Mouse (Mus musculus): ENCODE measurements around the gene Nf2. TPM values are rescaled to one million over a fixed set of nuclear protein-coding genes. Genes with fewer than 3 reads are reported as not detected.

Gene Nf2
- polyA plus RNA-seq, 1 experiment from 2014 or later, result 44.9 TPM

DNA sequence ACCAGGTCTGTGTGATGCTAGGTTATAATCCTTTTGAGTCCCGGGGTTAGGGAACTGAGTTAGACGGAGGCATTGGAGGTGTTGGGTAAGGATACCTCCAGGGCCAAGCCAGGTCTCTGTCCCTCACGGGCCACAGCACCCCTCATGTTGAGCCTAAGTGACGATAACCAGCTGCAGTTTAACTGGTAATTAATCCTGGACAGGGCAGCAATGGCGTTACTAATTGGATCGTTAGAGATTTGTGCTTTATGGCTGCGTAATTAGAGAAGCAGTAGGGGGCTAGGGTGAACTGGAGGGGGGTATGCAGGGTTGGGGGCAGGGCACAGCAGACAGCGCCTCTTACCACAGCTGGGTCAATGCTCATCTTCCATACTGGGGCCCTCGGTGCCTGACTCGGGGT, 96.5 kb downstream of the Nf2 start:
- no peaks in the 10 kb centered on the region for H3K9me3 ChIP-seq (replicated peaks; ENCODE audit: control insufficient read depth, low read length)
- H3K9ac ChIP-seq (ENCODE audit: low read length), result no peak overlapping the region
- DNase-seq (ENCODE audit: low spot score) (no peak), ATAC-seq (no peak)
- 6% methylated on average over 10 of the region's 10 CpGs for WGBS
- H3K36me3 ChIP-seq (ENCODE audit: control insufficient read depth, insufficient read depth, low read length), result no peaks in the 10 kb centered on the region
- H3K27me3 ChIP-seq (replicated peaks; ENCODE audit: control insufficient read depth, insufficient read depth, low read length), result peaks cover 16% of the 10 kb centered on the region
- peaks cover 6% of the 10 kb centered on the region; the same call in 1 of the 2 replicates for H3K4me1 ChIP-seq (ENCODE audit: control insufficient read depth, insufficient read depth, low read length)
- H3K27ac ChIP-seq (ENCODE audit: low read depth, low read length), result no peak overlapping the region
- H3K4me3 ChIP-seq (ENCODE audit: low read depth, low read length), result no peak overlapping the region
- H3K4me2 ChIP-seq (ENCODE audit: low read length), result no peak overlapping the region

DNA sequence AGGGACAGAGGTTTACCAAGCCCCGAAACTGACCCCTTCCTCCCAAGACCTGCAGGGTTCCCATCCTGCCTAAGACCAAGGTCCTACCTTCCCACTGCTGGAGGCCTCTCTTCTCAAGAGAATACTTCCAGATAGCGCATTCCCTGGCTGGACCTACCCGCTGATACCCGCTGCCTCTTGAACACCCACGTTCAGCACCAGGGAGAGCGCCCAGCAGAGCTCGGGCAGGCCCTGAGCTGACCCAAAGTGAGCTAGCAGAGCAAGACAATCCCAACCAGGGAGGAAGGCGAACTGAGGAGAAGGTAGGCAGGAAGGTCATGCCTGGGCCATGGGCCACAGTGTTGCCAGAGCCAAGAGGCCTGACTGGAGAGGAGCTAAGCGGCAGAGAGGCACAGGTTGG, 99.1 kb downstream of the Nf2 start:
- DNase-seq (ENCODE audit: low spot score) (no peak), ATAC-seq (no peak)
- H3K9me3 ChIP-seq (replicated peaks; ENCODE audit: control insufficient read depth, low read length), result no peaks in the 10 kb centered on the region
- peaks cover 9% of the 10 kb centered on the region; the same call in 1 of the 2 replicates for H3K4me1 ChIP-seq (ENCODE audit: control insufficient read depth, insufficient read depth, low read length)
- H3K36me3 ChIP-seq (ENCODE audit: control insufficient read depth, insufficient read depth, low read length), result no peaks in the 10 kb centered on the region
- no peak overlapping the region for H3K9ac ChIP-seq (ENCODE audit: low read length)
- H3K4me2 ChIP-seq (ENCODE audit: low read length), result no peak overlapping the region
- WGBS, result 10% methylated on average over 9 of the region's 9 CpGs
- no peak overlapping the region for H3K4me3 ChIP-seq (ENCODE audit: low read depth, low read length)
- H3K27ac ChIP-seq (ENCODE audit: low read depth, low read length), result no peak overlapping the region
- H3K27me3 ChIP-seq (replicated peaks; ENCODE audit: control insufficient read depth, insufficient read depth, low read length), result peaks cover 40% of the 10 kb centered on the region

DNA sequence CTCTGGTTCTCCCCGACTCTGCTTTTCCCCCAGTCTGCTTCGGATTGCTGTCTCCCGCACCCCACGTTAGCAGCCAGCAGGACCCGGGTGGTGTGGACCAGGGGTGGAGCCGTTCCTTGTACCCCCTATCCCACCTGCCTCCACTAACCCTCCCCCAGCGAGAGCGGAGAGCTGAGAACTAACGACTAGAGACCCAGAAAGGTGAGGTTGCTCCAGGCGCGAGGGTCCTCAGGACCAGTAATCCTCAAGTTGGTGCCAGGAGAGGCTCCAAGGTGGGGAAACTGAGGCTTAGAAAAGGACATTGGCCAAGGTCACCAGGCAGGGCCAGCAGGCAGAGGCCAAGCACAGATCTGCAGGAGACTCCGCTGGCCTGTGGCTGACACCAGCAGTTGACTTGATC, 102.1 kb downstream of the Nf2 start:
- Histone ChIP-seq H3K9ac (ENCODE audit: low read length) (peak overlapping the region; percentile 61; the same call in 1 of the 2 replicates), H3K4me2 (ENCODE audit: low read length) (peak overlapping the region; percentile 100), H3K27ac (ENCODE audit: low read depth, low read length) (no peak overlapping the region), H3K27me3 (replicated peaks; ENCODE audit: control insufficient read depth, insufficient read depth, low read length) (peaks cover 53% of the 10 kb centered on the region), H3K4me3 (ENCODE audit: low read depth, low read length) (peak overlapping the region; percentile 55), H3K4me1 (ENCODE audit: control insufficient read depth, insufficient read depth, low read length) (peaks cover 7% of the 10 kb centered on the region; the same call in 1 of the 2 replicates), H3K36me3 (ENCODE audit: control insufficient read depth, insufficient read depth, low read length) (no peaks in the 10 kb centered on the region), H3K9me3 (replicated peaks; ENCODE audit: control insufficient read depth, low read length) (no peaks in the 10 kb centered on the region)
- DNase-seq (ENCODE audit: low spot score) (no peak), ATAC-seq (peak; percentile 19; the same call in 1 of the 2 replicates)
- 3% methylated on average over 12 of the region's 12 CpGs for WGBS

DNA sequence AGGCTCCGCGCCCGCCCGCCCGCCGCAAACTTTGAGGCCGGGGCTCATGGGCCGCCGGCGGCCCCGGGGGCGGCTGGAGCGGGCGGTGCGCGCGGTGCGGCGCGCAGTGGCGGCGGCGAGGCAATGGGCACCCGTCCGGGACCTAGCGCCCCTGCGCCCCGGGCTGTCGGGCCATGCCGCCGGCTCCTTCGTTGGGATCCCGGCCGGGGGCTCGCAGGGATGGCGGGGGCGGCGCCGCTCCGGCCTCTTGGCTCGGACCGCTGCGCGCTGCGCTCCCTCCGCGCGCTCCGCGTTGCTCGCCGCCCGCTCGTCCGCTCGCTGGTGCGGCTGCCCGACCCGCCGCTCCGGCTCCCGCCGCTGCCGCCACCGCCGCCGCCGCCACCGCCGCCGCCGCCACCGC, 102.6 kb downstream of the Nf2 start, which contains the start of gene Cabp7:
TSS of gene Cabp7 (minus strand) at position 46 of the 400 bp plus-strand sequence.
- Histone ChIP-seq H3K36me3 (ENCODE audit: control insufficient read depth, insufficient read depth, low read length) (no peaks in the 10 kb centered on the region), H3K9ac (ENCODE audit: low read length) (peak within 1 kb of the TSS; percentile 61), H3K9me3 (replicated peaks; ENCODE audit: control insufficient read depth, low read length) (no peaks in the 10 kb centered on the region), H3K4me3 (ENCODE audit: low read depth, low read length) (peak within 1 kb of the TSS; percentile 55), H3K27ac (ENCODE audit: low read depth, low read length) (no peak within 1 kb of the TSS), H3K4me1 (ENCODE audit: control insufficient read depth, insufficient read depth, low read length) (peaks cover 7% of the 10 kb centered on the region; the same call in 1 of the 2 replicates), H3K4me2 (ENCODE audit: low read length) (peak within 1 kb of the TSS; percentile 100), H3K27me3 (replicated peaks; ENCODE audit: control insufficient read depth, insufficient read depth, low read length) (peaks cover 53% of the 10 kb centered on the region)
- WGBS, result under 1% methylated on average over 41 of the region's 73 CpGs
- DNase-seq (ENCODE audit: low spot score) (no peak), ATAC-seq (peak; percentile 27; the same call in 1 of the 2 replicates)

DNA sequence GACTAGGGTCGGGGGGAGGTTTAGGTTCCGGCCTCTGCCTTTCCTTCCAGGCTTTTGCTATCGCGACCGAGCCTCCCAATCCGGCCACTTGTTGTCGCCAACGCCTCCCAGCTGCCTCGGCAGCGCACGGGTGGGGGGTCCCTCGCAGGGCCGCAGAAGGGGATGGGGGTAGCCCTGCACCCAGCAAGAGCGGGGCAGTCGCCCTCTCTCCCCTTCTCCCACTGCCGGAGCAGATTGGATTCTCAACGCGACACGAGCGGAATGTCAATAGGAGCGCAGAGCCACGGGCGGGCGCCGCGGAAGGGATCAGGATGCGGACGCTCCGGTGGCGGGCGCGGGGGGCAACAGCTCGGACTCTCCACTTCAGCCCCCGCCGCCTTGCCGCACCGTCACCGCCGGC, 103.4 kb downstream of the Nf2 start:
- Histone ChIP-seq H3K4me2 (ENCODE audit: low read length) (peak overlapping the region; percentile 100), H3K27ac (ENCODE audit: low read depth, low read length) (no peak overlapping the region), H3K36me3 (ENCODE audit: control insufficient read depth, insufficient read depth, low read length) (no peaks in the 10 kb centered on the region), H3K4me1 (ENCODE audit: control insufficient read depth, insufficient read depth, low read length) (peaks cover 7% of the 10 kb centered on the region; the same call in 1 of the 2 replicates), H3K4me3 (ENCODE audit: low read depth, low read length) (peak overlapping the region; percentile 55), H3K27me3 (replicated peaks; ENCODE audit: control insufficient read depth, insufficient read depth, low read length) (peaks cover 53% of the 10 kb centered on the region), H3K9me3 (replicated peaks; ENCODE audit: control insufficient read depth, low read length) (no peaks in the 10 kb centered on the region), H3K9ac (ENCODE audit: low read length) (peak overlapping the region; percentile 61)
- under 1% methylated on average over 32 of the region's 39 CpGs for WGBS
- ATAC-seq (peak; percentile 27), DNase-seq (ENCODE audit: low spot score) (no peak)

DNA sequence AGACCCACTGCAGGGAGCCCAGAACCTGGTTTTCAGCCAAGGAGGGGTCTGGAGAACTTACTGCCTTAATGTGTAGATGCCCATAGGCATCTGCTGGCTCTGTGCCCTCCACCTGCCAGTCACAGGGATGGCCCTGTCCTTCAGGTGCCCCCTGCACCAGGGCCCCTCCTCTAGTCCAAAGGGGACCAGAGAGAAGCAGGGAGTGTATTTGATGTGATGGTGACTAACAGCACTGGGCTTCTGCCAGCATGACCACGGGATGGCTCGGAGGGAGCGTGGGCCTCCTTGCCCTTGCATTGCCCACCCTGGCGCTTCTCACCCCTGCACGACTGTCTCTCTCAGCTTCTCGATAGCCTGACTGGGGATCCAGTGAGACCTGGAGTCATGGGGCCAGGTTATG, 104.6 kb downstream of the Nf2 start:
- no peaks in the 10 kb centered on the region for H3K9me3 ChIP-seq (replicated peaks; ENCODE audit: control insufficient read depth, low read length)
- no peak overlapping the region for H3K27ac ChIP-seq (ENCODE audit: low read depth, low read length)
- no peak for DNase-seq (ENCODE audit: low spot score)
- peaks cover 53% of the 10 kb centered on the region for H3K27me3 ChIP-seq (replicated peaks; ENCODE audit: control insufficient read depth, insufficient read depth, low read length)
- no peak for ATAC-seq
- no peaks in the 10 kb centered on the region for H3K36me3 ChIP-seq (ENCODE audit: control insufficient read depth, insufficient read depth, low read length)
- no peak overlapping the region for H3K9ac ChIP-seq (ENCODE audit: low read length)
- H3K4me3 ChIP-seq (ENCODE audit: low read depth, low read length), result no peak overlapping the region
- peaks cover 4% of the 10 kb centered on the region; the same call in 1 of the 2 replicates for H3K4me1 ChIP-seq (ENCODE audit: control insufficient read depth, insufficient read depth, low read length)
- 63% methylated on average over 6 of the region's 6 CpGs for WGBS
- H3K4me2 ChIP-seq (ENCODE audit: low read length), result peak overlapping the region; percentile 100; the same call in 1 of the 2 replicates

DNA sequence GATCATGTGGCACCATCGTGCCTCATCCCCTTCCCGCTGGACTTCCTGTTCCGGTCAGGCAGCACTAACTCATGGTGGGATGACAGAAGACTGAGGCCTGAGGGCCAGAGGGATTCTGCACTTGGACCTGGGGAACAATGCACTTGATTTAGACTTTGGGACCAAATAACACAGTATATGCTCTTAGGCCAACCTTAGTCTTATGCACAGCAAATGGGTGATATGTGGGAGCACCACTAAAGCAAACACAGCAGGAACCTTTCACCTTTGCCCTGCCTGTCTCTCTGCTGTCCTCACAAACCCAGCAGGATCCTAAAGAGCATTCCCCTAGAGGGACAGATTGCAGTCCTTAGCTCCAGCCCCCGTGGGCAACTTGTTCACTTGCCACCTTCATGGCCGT, 108.6 kb downstream of the Nf2 start:
- no peak for DNase-seq (ENCODE audit: low spot score)
- 0 out of 2 replicates have a peak, but pooled peaks cover 3% of the 10 kb centered on the region for H3K36me3 ChIP-seq (ENCODE audit: control insufficient read depth, insufficient read depth, low read length)
- peaks cover 4% of the 10 kb centered on the region; the same call in 1 of the 2 replicates for H3K4me1 ChIP-seq (ENCODE audit: control insufficient read depth, insufficient read depth, low read length)
- H3K9me3 ChIP-seq (replicated peaks; ENCODE audit: control insufficient read depth, low read length), result no peaks in the 10 kb centered on the region
- H3K27ac ChIP-seq (ENCODE audit: low read depth, low read length), result no peak overlapping the region
- H3K4me3 ChIP-seq (ENCODE audit: low read depth, low read length), result no peak overlapping the region
- H3K4me2 ChIP-seq (ENCODE audit: low read length), result no peak overlapping the region
- peaks cover 20% of the 10 kb centered on the region for H3K27me3 ChIP-seq (replicated peaks; ENCODE audit: control insufficient read depth, insufficient read depth, low read length)
- H3K9ac ChIP-seq (ENCODE audit: low read length), result no peak overlapping the region
- WGBS, result 75% methylated on average over 5 of the region's 5 CpGs
- no peak for ATAC-seq

DNA sequence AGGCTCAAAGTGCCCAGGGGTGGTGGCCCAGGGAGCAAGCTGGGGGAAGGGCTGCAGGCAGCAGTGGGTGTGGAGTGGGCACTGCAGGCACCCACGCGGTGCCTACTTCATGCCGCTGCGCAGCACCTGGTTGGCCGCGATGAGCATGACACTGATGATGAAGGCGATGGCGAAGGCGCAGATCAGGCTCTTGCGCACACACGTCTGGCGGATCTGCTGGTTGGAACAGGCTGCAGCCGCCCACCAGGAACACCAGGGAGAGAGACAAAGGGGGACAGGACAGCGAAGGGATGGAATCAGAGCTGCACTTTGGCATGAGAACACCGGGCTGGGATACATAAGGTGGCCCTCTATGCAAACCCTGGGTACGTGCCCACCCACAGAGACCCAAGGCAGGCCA, 110.6 kb downstream of the Nf2 start:
- no peak for ATAC-seq
- WGBS, result 93% methylated on average over 16 of the region's 16 CpGs

DNA sequence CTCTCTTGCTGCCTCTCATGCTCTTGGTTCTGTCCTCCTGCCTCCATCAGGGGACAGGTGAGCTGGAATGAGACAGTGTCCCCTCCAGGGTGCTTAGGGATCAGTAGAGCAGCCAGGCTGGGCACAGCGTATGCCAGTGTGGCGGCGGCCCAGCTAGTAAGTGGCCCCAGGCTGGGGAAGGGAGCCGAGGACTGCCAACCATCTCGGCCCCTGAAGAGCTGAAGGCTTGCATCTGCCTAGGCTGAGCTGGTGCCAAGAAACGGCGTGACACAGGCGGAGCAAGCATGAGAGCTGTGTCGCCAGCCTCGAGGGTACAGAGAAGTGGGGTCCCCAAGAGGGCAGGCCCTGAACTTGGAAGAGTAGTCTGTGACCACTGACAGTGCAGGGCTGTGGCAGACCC, 111.7 kb downstream of the Nf2 start:
- WGBS, result 56% methylated on average over 10 of the region's 10 CpGs
- DNase-seq (ENCODE audit: low spot score) (peak; percentile 61), ATAC-seq (peak; percentile 34; the same call in 1 of the 2 replicates)
- Histone ChIP-seq H3K27ac (ENCODE audit: low read depth, low read length) (no peak overlapping the region), H3K4me2 (ENCODE audit: low read length) (no peak overlapping the region), H3K36me3 (ENCODE audit: control insufficient read depth, insufficient read depth, low read length) (0 out of 2 replicates have a peak, but pooled peaks cover 3% of the 10 kb centered on the region), H3K4me3 (ENCODE audit: low read depth, low read length) (no peak overlapping the region), H3K9me3 (replicated peaks; ENCODE audit: control insufficient read depth, low read length) (no peaks in the 10 kb centered on the region), H3K27me3 (replicated peaks; ENCODE audit: control insufficient read depth, insufficient read depth, low read length) (no peaks in the 10 kb centered on the region), H3K9ac (ENCODE audit: low read length) (no peak overlapping the region), H3K4me1 (ENCODE audit: control insufficient read depth, insufficient read depth, low read length) (no peaks in the 10 kb centered on the region)

More for the DNA sequence above, 110.6 kb downstream of the Nf2 start:
- no peak overlapping the region for H3K9ac ChIP-seq (ENCODE audit: low read length)
- no peak overlapping the region for H3K4me3 ChIP-seq (ENCODE audit: low read depth, low read length)
- no peaks in the 10 kb centered on the region for H3K9me3 ChIP-seq (replicated peaks; ENCODE audit: control insufficient read depth, low read length)
- 0 out of 2 replicates have a peak, but pooled peaks cover 4% of the 10 kb centered on the region for H3K27me3 ChIP-seq (replicated peaks; ENCODE audit: control insufficient read depth, insufficient read depth, low read length)
- H3K27ac ChIP-seq (ENCODE audit: low read depth, low read length), result no peak overlapping the region
- 0 out of 2 replicates have a peak, but pooled peaks cover 3% of the 10 kb centered on the region for H3K36me3 ChIP-seq (ENCODE audit: control insufficient read depth, insufficient read depth, low read length)
- H3K4me2 ChIP-seq (ENCODE audit: low read length), result no peak overlapping the region
- no peak for DNase-seq (ENCODE audit: low spot score)
- H3K4me1 ChIP-seq (ENCODE audit: control insufficient read depth, insufficient read depth, low read length), result no peaks in the 10 kb centered on the region

Measured in forebrain, embryonic 14.5 days (tissue).